Mouse (Mus musculus) kidney, embryonic 14.5 days (tissue): ENCODE data around the gene Cdkl5. TPM values are rescaled to one million over a fixed set of nuclear protein-coding genes. Genes with fewer than 3 reads are reported as not detected.

Experiments used
- ATAC-seq: fragments of 200-750 bp; cut with Nextera tagmentation; 2 replicates; pipeline ENCODE4 v1.8.0; 2017; ENCODE audit warnings: moderate number of reproducible peaks, mild to moderate bottlenecking, moderate TSS enrichment, moderate library complexity; ENCODE audit not compliant: low FRiP score, low TSS enrichment
- H3K27ac ChIP-seq: fragments of 300-500 bp; sonication (generic); 2 replicates; pipeline ENCODE4 v1.5.1; 2014; ENCODE audit warnings: low read depth, mild to moderate bottlenecking, low read length, moderate library complexity, mixed read lengths
- H3K27me3 ChIP-seq: fragments of 300-500 bp; sonication (generic); 2 replicates; pipeline ENCODE4 v1.6.1; 2014; ENCODE audit warnings: mild to moderate bottlenecking, low read length; ENCODE audit not compliant: control insufficient read depth, insufficient read depth
- H3K36me3 ChIP-seq: fragments of 300-500 bp; sonication (generic); 2 replicates; pipeline ENCODE4 v1.6.1; 2014; ENCODE audit warnings: low read length, mixed read lengths; ENCODE audit not compliant: control insufficient read depth, insufficient read depth
- H3K4me1 ChIP-seq: fragments of 300-500 bp; sonication (generic); 2 replicates; pipeline ENCODE4 v1.6.1; 2014; ENCODE audit warnings: low read length, mixed read lengths; ENCODE audit not compliant: control insufficient read depth, insufficient read depth
- H3K4me2 ChIP-seq: fragments of 300-500 bp; sonication (generic); replicated peaks from 2 replicates; pipeline ENCODE4 v1.6.1; 2014; ENCODE audit warnings: low read depth, mild to moderate bottlenecking, low read length
- H3K4me3 ChIP-seq: fragments of 300-500 bp; sonication (generic); 2 replicates; pipeline ENCODE4 v1.5.1; 2014; ENCODE audit warnings: mild to moderate bottlenecking, low read length
- H3K9ac ChIP-seq: fragments of 300-500 bp; sonication (generic); 2 replicates; pipeline ENCODE4 v1.6.1; 2014; ENCODE audit warnings: low read depth, mild to moderate bottlenecking, low read length, moderate library complexity
- H3K9me3 ChIP-seq: fragments of 300-500 bp; sonication (generic); 2 replicates; pipeline ENCODE4 v1.6.1; 2016; ENCODE audit warnings: low read length; ENCODE audit not compliant: control insufficient read depth
- WGBS: fragments of 180-500 bp; shearing (Covaris S2); extraction: QIAGEN DNeasy Blood & Tissue Kit; methylation state at CpG from one replicate; pipeline ENCODE4 v1.1.7; 2014; 5-methylcytosine and 5-hydroxymethylcytosine counted together
- polyA plus RNA-seq: library from polyadenylated mRNA; unstranded; fragments of >200 nt; fragmentation: Nextera tagmentation; extraction: Ambion mirVana; gene quantifications from 2 replicates; pipeline ENCODE4 v1.2.1, GENCODE M21; 2014

The Cdkl5 gene
- polyA plus RNA-seq, 1 experiment from 2014 or later = 2.8 TPM

DNA sequence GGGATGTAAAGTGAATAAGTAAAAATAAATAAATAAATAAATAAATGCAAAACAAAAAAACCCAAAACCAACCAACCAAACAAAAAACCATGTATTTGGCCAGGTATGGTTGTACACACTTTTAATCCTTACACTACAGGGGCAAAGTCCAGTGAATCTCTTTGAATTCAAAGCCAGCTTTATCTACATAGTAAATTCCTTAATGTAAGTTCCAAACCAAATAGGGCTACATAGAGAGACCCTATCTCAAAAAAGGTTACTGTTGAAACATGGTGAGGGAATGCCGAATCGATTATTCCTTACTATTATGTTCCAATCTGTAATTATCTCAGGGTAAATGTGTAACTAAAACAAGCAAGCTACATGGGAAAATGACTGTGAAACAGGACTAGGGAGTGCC lies 93.4 kb downstream of the Cdkl5 start:
- 85% methylated on average over 2 of the region's 2 CpGs for WGBS
- no peak for ATAC-seq

DNA sequence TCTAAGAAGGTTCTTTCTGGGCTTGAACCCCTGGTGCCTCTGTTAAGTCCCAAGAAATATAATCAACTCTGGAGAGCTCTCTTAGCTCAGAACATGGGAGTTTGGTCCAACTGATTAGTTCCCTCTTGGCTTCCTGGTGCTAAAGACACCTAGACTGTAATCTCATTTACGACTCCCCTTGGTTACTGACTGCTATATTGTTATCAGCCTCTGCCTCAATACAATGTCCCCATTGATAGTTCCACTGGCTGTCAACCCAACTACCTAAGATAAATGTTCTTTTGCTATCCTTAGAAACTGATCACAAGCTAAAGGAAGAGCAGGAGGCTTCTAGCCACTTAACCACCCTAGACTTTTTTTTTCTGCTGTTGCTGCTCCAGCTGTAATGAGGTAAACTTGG lies 102.4 kb downstream of the Cdkl5 start:
- Histone ChIP-seq H3K36me3 (no peaks in the 10 kb centered on the region), H3K4me3 (no peak overlapping the region), H3K9ac (no peak overlapping the region), H3K4me2 (no peak overlapping the region), H3K4me1 (no peaks in the 10 kb centered on the region), H3K9me3 (no peaks in the 10 kb centered on the region), H3K27me3 (no peaks in the 10 kb centered on the region), H3K27ac (no peak overlapping the region)
- no peak for ATAC-seq
- WGBS = 50% methylated on average over 1 of the region's 1 CpGs

More for the DNA sequence above, 93.4 kb downstream of the Cdkl5 start:
- no peak overlapping the region for H3K4me3 ChIP-seq
- no peak overlapping the region for H3K9ac ChIP-seq
- H3K4me1 ChIP-seq = no peaks in the 10 kb centered on the region
- H3K27ac ChIP-seq = no peak overlapping the region
- H3K4me2 ChIP-seq = no peak overlapping the region
- no peaks in the 10 kb centered on the region for H3K9me3 ChIP-seq
- no peaks in the 10 kb centered on the region for H3K36me3 ChIP-seq
- no peaks in the 10 kb centered on the region; the same call in 1 of the 2 replicates for H3K27me3 ChIP-seq

DNA sequence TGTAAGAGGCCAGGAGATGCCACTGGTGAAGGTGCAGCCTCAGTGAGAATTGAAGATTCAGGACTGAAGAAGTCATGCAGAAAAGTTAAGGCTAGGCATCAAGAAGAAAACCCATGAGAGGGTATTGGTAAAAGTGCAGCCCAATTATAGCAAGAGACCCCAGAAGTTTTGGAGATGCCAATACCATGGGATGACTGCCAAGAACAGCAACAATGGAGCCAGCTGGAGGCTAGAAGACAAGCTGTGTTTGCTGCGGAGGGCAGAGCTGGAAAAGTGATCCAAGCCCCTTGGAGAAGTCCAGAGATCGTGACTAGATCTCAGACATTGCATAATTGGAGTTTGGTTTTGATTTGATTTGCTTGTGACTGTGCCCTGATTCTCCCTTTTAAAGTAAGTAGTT lies 108.2 kb downstream of the Cdkl5 start:
- ATAC-seq = no peak
- WGBS = 73% methylated on average over 2 of the region's 2 CpGs
- no peak overlapping the region for H3K9ac ChIP-seq

DNA sequence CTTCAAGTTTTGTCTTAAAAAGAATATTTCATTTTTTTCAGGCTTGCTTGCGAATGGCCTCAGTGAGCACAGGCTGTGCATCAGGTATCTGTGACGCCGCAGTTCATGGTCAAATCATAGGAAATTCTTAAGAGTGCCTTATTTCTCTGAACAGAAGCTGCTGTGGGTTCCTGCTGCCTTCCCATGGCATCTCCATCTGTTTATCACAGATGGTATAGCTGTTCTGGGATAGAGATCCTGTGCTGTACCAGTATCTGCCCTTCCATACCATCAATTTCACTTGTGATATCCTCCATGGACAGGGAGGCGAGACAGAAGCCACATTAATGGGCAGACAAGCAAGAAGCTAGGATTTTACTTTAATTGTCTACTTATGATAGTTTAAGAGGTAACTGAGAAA lies 127.9 kb downstream of the Cdkl5 start:
- Histone ChIP-seq H3K9me3 (no peaks in the 10 kb centered on the region), H3K4me2 (no peak overlapping the region), H3K4me3 (no peak overlapping the region), H3K9ac (no peak overlapping the region), H3K4me1 (no peaks in the 10 kb centered on the region), H3K27ac (no peak overlapping the region), H3K27me3 (no peaks in the 10 kb centered on the region), H3K36me3 (no peaks in the 10 kb centered on the region)
- WGBS = 92% methylated on average over 4 of the region's 4 CpGs
- ATAC-seq = no peak

More for the DNA sequence above, 108.2 kb downstream of the Cdkl5 start:
- no peaks in the 10 kb centered on the region for H3K4me1 ChIP-seq
- H3K4me2 ChIP-seq = no peak overlapping the region
- H3K9me3 ChIP-seq = no peaks in the 10 kb centered on the region
- H3K36me3 ChIP-seq = no peaks in the 10 kb centered on the region
- no peak overlapping the region for H3K4me3 ChIP-seq
- H3K27me3 ChIP-seq = no peaks in the 10 kb centered on the region; the same call in 1 of the 2 replicates
- H3K27ac ChIP-seq = no peak overlapping the region

DNA sequence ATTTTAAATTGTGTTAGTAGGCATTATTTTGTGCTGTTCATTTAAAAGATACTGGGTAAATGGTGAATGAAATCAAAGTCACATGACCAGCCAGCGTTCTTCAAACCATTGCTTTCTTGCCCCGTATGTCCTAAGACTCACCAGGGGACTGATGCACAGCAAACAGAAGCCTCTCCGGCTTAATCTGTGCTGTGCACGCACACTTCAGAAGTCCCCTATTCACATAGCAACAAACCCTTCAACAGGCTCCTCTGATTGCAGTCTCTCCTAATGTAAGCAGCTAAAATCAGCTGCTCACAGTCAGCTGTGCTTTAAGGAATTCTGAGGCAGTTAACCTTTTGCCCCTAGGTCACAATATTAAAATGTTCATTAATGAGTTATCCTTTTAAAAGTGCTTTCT lies 129.5 kb downstream of the Cdkl5 start:
- Histone ChIP-seq H3K9me3 (no peaks in the 10 kb centered on the region), H3K9ac (no peak overlapping the region), H3K36me3 (no peaks in the 10 kb centered on the region), H3K4me2 (no peak overlapping the region), H3K27me3 (no peaks in the 10 kb centered on the region), H3K4me1 (no peaks in the 10 kb centered on the region), H3K4me3 (no peak overlapping the region), H3K27ac (no peak overlapping the region)
- ATAC-seq = no peak
- 90% methylated on average over 4 of the region's 4 CpGs for WGBS

DNA sequence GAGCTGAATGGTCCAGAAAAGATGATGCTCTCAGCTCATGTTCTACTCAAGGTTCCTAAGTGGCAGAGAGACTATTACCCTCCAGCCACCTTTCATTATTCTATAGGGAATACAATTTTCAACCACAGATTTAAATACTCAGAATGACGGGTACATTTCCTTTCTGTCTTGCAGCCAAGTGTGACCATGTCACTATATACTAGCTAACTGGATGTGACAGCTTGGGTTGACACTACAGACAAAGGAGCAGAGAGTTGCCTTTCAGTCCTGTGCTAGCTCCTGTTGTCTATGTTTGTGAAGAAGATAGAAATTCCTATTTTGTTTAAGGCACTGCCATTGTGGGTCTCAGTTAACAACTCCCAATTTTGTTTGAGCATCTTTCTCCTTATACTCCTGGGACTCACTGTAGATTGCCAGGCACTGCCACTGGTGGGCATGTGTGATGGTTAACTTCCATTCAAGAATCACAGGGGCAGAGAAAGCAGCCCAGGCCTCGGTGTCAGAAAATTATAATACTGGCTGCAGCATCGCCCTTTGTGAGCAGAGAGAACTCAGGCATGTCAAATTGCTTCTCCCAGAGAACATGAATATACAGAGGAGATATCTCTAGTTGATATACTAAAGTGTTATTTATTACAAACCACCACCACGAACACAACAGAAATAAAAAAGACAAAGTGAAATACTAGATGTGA lies 130.7 kb downstream of the Cdkl5 start:
- Histone ChIP-seq H3K27me3 (no peaks in the 10 kb centered on the region), H3K9ac (no peak overlapping the region), H3K9me3 (no peaks in the 10 kb centered on the region), H3K4me3 (no peak overlapping the region), H3K27ac (no peak overlapping the region), H3K4me2 (no peak overlapping the region), H3K4me1 (no peaks in the 10 kb centered on the region), H3K36me3 (no peaks in the 10 kb centered on the region)
- WGBS = 75% methylated on average over 4 of the region's 4 CpGs
- ATAC-seq = no peak

DNA sequence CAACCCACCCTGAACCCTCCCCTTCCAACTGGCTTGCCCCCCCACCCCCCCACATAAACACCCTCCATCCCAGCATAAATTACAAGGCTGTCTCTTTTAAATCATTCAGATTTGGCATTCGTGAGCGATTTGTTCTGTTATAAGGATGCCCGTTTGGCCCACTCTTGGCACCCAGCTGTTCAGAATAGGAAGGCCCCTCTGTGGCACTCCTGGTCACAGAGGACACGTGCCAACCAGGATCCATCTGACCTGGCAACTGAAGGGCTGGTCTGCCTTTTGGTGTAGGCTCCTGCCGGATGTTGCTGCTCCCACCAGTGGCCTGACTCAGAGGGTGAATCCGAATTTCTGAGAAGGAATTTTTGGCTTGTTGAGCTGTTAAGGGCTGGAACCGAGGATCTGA lies 186.3 kb downstream of the Cdkl5 start:
- Histone ChIP-seq H3K9me3 (no peaks in the 10 kb centered on the region), H3K27me3 (no peaks in the 10 kb centered on the region), H3K36me3 (no peaks in the 10 kb centered on the region), H3K4me1 (no peaks in the 10 kb centered on the region), H3K9ac (no peak overlapping the region), H3K4me3 (no peak overlapping the region), H3K4me2 (no peak overlapping the region), H3K27ac (no peak overlapping the region)
- ATAC-seq = no peak
- 83% methylated on average over 7 of the region's 7 CpGs for WGBS

DNA sequence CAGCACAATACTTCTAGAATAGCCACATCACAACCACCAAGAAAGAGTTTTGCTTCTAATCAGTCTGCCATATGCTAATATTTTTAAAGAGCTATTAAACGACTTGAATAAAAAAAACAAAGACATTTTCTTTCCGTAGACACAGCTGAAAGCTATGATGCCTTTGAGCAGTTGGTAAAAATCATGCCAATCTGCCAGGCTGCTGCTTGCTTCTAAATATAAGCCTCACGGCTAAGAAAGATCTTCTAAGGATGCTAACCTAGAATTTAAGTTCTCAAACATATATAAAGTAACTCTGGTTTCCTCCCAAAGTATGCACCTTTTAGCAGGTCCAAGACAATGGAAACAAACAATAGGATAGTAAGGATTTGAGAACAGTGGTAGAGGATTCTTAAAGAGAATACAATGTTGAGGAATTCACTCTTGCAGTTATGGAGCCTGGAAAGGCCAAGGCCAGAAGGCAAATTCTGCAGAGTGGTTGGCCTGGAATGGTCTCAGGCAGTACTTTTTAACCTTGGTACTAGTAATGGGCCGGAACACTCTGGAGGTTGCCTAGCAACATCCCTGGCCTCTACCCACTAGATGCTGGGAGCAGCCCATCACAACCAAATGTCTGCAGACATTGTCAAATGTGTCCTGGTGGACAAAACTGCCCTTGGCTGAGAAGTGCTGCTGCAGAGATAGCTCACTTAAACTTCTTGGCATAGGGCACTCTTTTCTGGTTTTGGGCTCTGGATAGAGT lies 189.9 kb downstream of the Cdkl5 start:
- H3K9me3 ChIP-seq = no peaks in the 10 kb centered on the region
- no peaks in the 10 kb centered on the region for H3K36me3 ChIP-seq
- no peaks in the 10 kb centered on the region for H3K27me3 ChIP-seq
- H3K9ac ChIP-seq = no peak overlapping the region
- no peak overlapping the region for H3K4me3 ChIP-seq
- no peak for ATAC-seq
- no peaks in the 10 kb centered on the region for H3K4me1 ChIP-seq
- H3K27ac ChIP-seq = no peak overlapping the region
- no peak overlapping the region for H3K4me2 ChIP-seq
- WGBS = 79% methylated on average over 4 of the region's 4 CpGs

DNA sequence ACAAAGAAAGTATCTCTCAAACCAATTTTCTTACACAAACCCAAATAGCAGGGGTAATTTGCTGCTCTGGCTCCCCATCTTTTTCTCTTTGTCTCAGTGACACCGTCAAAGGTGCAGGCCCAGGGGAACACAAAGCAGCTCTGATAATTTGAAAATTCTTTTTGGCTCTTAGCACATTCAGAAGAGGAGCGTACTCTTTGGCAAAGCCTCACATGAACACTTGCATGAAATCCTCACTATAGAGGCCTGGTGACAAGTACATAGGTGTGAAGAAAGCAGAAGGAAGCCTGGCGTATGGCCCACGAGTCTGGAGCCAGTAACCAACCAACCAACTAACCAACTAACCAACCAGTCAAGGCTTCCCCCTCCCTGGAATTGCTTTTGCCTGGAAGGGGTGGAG lies 199.6 kb downstream of the Cdkl5 start:
- Histone ChIP-seq H3K9ac (no peak overlapping the region), H3K4me3 (no peak overlapping the region), H3K27ac (no peak overlapping the region), H3K9me3 (no peaks in the 10 kb centered on the region), H3K27me3 (no peaks in the 10 kb centered on the region), H3K36me3 (no peaks in the 10 kb centered on the region), H3K4me1 (no peaks in the 10 kb centered on the region), H3K4me2 (no peak overlapping the region)
- no peak for ATAC-seq
- WGBS = 87% methylated on average over 4 of the region's 4 CpGs
